Mouse (Mus musculus) liver, embryonic 13.5 days (tissue): Measurements from ENCODE around the gene Gm45062. TPM values are rescaled to one million over a fixed set of nuclear protein-coding genes. Genes with fewer than 3 reads are reported as not detected.
"Not testable (repeated sequence)": the region's sequence is repeated elsewhere in the genome, so short reads cannot be mapped to it uniquely, and the experiment has no call there.

Experiments
- ATAC-seq: fragments of 200-750 bp; cut with Nextera tagmentation; 2 replicates; pipeline ENCODE4 v1.8.0; 2017; ENCODE audit warnings: low read depth, mild to moderate bottlenecking, moderate number of reproducible peaks, moderate library complexity
- DNase-seq: peaks from one replicate; pipeline ENCODE4 v3.0.0; 2022
- H3K27ac ChIP-seq: fragments of 300-500 bp; sonication (generic); 2 replicates; pipeline ENCODE4 v1.5.1; 2015; ENCODE audit warnings: moderate library complexity, mild to moderate bottlenecking, inconsistent platforms
- H3K27me3 ChIP-seq: fragments of 300-500 bp; sonication (generic); 2 replicates; pipeline ENCODE4 v1.6.1; 2015; ENCODE audit warnings: mild to moderate bottlenecking, inconsistent platforms
- H3K36me3 ChIP-seq: fragments of 300-500 bp; sonication (generic); 2 replicates; pipeline ENCODE4 v1.6.1; 2015; ENCODE audit warnings: mild to moderate bottlenecking, inconsistent platforms
- H3K4me1 ChIP-seq: fragments of 300-500 bp; sonication (generic); replicated peaks from 2 replicates; pipeline ENCODE4 v1.6.1; 2015; ENCODE audit warnings: inconsistent platforms
- H3K4me2 ChIP-seq: fragments of 300-500 bp; sonication (generic); 2 replicates; pipeline ENCODE4 v1.6.1; 2015; ENCODE audit warnings: inconsistent platforms, mild to moderate bottlenecking, moderate library complexity
- H3K4me3 ChIP-seq: fragments of 300-500 bp; sonication (generic); replicated peaks from 2 replicates; pipeline ENCODE4 v1.5.1; 2015; ENCODE audit warnings: mild to moderate bottlenecking, inconsistent platforms
- H3K9ac ChIP-seq: fragments of 300-500 bp; sonication (generic); 2 replicates; pipeline ENCODE4 v1.6.1; 2015; ENCODE audit warnings: mild to moderate bottlenecking, inconsistent platforms
- H3K9me3 ChIP-seq: fragments of 300-500 bp; sonication (generic); replicated peaks from 2 replicates; pipeline ENCODE4 v1.6.1; 2016; ENCODE audit warnings: inconsistent platforms
- WGBS: fragments of 180-500 bp; shearing (Covaris S2); methylation state at CpG from one replicate; pipeline ENCODE4 v1.1.7; 2015; ENCODE audit not compliant: insufficient replicate concordance; 5-methylcytosine and 5-hydroxymethylcytosine counted together
- polyA plus RNA-seq: library from polyadenylated mRNA; unstranded; fragments of >200 nt; fragmentation: Nextera tagmentation; extraction: Ambion mirVana; gene quantifications from 2 replicates; pipeline ENCODE4 v1.2.1, GENCODE M21; 2015

Gene Gm45062
- polyA plus RNA-seq, 1 experiment from 2014 or later, result 1.4 TPM

GRCm38 (mm10) chr6:8319591-8319990 lies 60.3 kb downstream of the Gm45062 start:
- no peaks in the 10 kb centered on the region for H3K27me3 ChIP-seq
- DNase-seq (no peak), ATAC-seq (no peak)
- WGBS, result 76% methylated on average over 2 of the region's 2 CpGs
- H3K4me3 ChIP-seq, result no peak overlapping the region
- no peak overlapping the region for H3K9ac ChIP-seq
- H3K9me3 ChIP-seq, result no peaks in the 10 kb centered on the region
- no peak overlapping the region for H3K27ac ChIP-seq
- H3K4me2 ChIP-seq, result no peak overlapping the region
- H3K4me1 ChIP-seq, result no peaks in the 10 kb centered on the region
- no peaks in the 10 kb centered on the region for H3K36me3 ChIP-seq

GRCm38 (mm10) chr6:8331496-8331895 lies 72.2 kb downstream of the Gm45062 start:
- not testable (repeated sequence) for H3K4me2 ChIP-seq, H3K4me1 ChIP-seq, DNase-seq, ATAC-seq, H3K9ac ChIP-seq, H3K4me3 ChIP-seq, H3K36me3 ChIP-seq, H3K27ac ChIP-seq, H3K27me3 ChIP-seq, H3K9me3 ChIP-seq
- 79% methylated on average over 3 of the region's 3 CpGs for WGBS

- DNase-seq (no peak), ATAC-seq (no peak)
- Histone ChIP-seq H3K27me3 (no peaks in the 10 kb centered on the region), H3K9me3 (no peaks in the 10 kb centered on the region), H3K9ac (no peak overlapping the region), H3K36me3 (no peaks in the 10 kb centered on the region), H3K4me2 (no peak overlapping the region), H3K27ac (no peak overlapping the region), H3K4me3 (no peak overlapping the region), H3K4me1 (no peaks in the 10 kb centered on the region)
- WGBS, result 88% methylated on average over 1 of the region's 1 CpGs
Observed at GRCm38 (mm10) chr6:8333380-8333779, 74.1 kb downstream of the Gm45062 start.

- Histone ChIP-seq H3K27me3 (no peaks in the 10 kb centered on the region), H3K9ac (no peak overlapping the region), H3K4me2 (no peak overlapping the region), H3K4me3 (no peak overlapping the region), H3K27ac (no peak overlapping the region), H3K4me1 (no peaks in the 10 kb centered on the region), H3K36me3 (no peaks in the 10 kb centered on the region), H3K9me3 (no peaks in the 10 kb centered on the region)
- WGBS, result 74% methylated on average over 9 of the region's 9 CpGs
- DNase-seq (no peak), ATAC-seq (no peak)
Observed at GRCm38 (mm10) chr6:8336487-8337390, 77.5 kb downstream of the Gm45062 start.

- H3K27ac ChIP-seq, result no peak overlapping the region
- WGBS, result 74% methylated on average over 6 of the region's 6 CpGs
- no peak overlapping the region for H3K4me3 ChIP-seq
- no peaks in the 10 kb centered on the region for H3K27me3 ChIP-seq
- H3K9me3 ChIP-seq, result no peaks in the 10 kb centered on the region
- H3K9ac ChIP-seq, result no peak overlapping the region
- no peak overlapping the region for H3K4me2 ChIP-seq
- H3K36me3 ChIP-seq, result no peaks in the 10 kb centered on the region
- ATAC-seq (no peak), DNase-seq (no peak)
- peaks cover 18% of the 10 kb centered on the region for H3K4me1 ChIP-seq
Observed at GRCm38 (mm10) chr6:8339453-8339852, 80.2 kb downstream of the Gm45062 start.

GRCm38 (mm10) chr6:8343271-8343670 lies 84.0 kb downstream of the Gm45062 start:
- H3K4me3 ChIP-seq, result peak overlapping the region; percentile 1; the same call in 1 of the 2 replicates
- H3K27ac ChIP-seq, result peak overlapping the region; percentile 17
- H3K4me1 ChIP-seq, result peaks cover 45% of the 10 kb centered on the region
- H3K9me3 ChIP-seq, result no peaks in the 10 kb centered on the region
- ATAC-seq, result peak; percentile 69
- WGBS, result 29% methylated on average over 4 of the region's 4 CpGs
- peak overlapping the region; percentile 34; the same call in 1 of the 2 replicates for H3K9ac ChIP-seq
- no peaks in the 10 kb centered on the region for H3K36me3 ChIP-seq
- H3K27me3 ChIP-seq, result no peaks in the 10 kb centered on the region
- H3K4me2 ChIP-seq, result peak overlapping the region; percentile 45
- peak; percentile 34 for DNase-seq

GRCm38 (mm10) chr6:8345219-8345856 lies 86.1 kb downstream of the Gm45062 start:
- peaks cover 57% of the 10 kb centered on the region for H3K4me1 ChIP-seq
- H3K4me3 ChIP-seq, result peak overlapping the region; percentile 28; the same call in 1 of the 2 replicates
- DNase-seq, result peak; percentile 36
- no peaks in the 10 kb centered on the region for H3K36me3 ChIP-seq
- 46% methylated on average over 5 of the region's 5 CpGs for WGBS
- H3K9me3 ChIP-seq, result no peaks in the 10 kb centered on the region
- H3K4me2 ChIP-seq, result peak overlapping the region; percentile 45; the same call in 1 of the 2 replicates
- peak overlapping the region; percentile 51; the same call in 1 of the 2 replicates for H3K9ac ChIP-seq
- no peaks in the 10 kb centered on the region for H3K27me3 ChIP-seq
- H3K27ac ChIP-seq, result peak overlapping the region; percentile 78
- peak; percentile 96 for ATAC-seq

- H3K27ac ChIP-seq, result peak overlapping the region; percentile 60; the same call in 1 of the 2 replicates
- no peak overlapping the region for H3K9ac ChIP-seq
- H3K36me3 ChIP-seq, result no peaks in the 10 kb centered on the region
- H3K4me3 ChIP-seq, result no peak overlapping the region
- 73% methylated on average over 2 of the region's 2 CpGs for WGBS
- H3K9me3 ChIP-seq, result no peaks in the 10 kb centered on the region
- peaks cover 64% of the 10 kb centered on the region for H3K4me1 ChIP-seq
- H3K27me3 ChIP-seq, result no peaks in the 10 kb centered on the region
- ATAC-seq, result peak; percentile 13; the same call in 1 of the 2 replicates
- H3K4me2 ChIP-seq, result no peak overlapping the region
- no peak for DNase-seq
Observed at GRCm38 (mm10) chr6:8347154-8347553, 87.9 kb downstream of the Gm45062 start.

- Histone ChIP-seq H3K36me3 (no peaks in the 10 kb centered on the region), H3K9ac (no peak overlapping the region), H3K4me2 (no peak overlapping the region), H3K9me3 (no peaks in the 10 kb centered on the region), H3K4me3 (no peak overlapping the region), H3K4me1 (peaks cover 57% of the 10 kb centered on the region), H3K27me3 (no peaks in the 10 kb centered on the region), H3K27ac (no peak overlapping the region)
- WGBS, result 64% methylated on average over 1 of the region's 1 CpGs
- ATAC-seq (no peak), DNase-seq (no peak)
Observed at GRCm38 (mm10) chr6:8348344-8348743, 89.1 kb downstream of the Gm45062 start.

- Histone ChIP-seq H3K4me2 (peak overlapping the region; percentile 45), H3K27me3 (no peaks in the 10 kb centered on the region), H3K4me3 (peak overlapping the region; percentile 15; the same call in 1 of the 2 replicates), H3K4me1 (peaks cover 49% of the 10 kb centered on the region), H3K27ac (peak overlapping the region; percentile 55; the same call in 1 of the 2 replicates), H3K9ac (peak overlapping the region; percentile 47; the same call in 1 of the 2 replicates), H3K36me3 (no peaks in the 10 kb centered on the region), H3K9me3 (no peaks in the 10 kb centered on the region)
- 46% methylated on average over 2 of the region's 2 CpGs for WGBS
- ATAC-seq, result peak; percentile 77
- peak; percentile 30 for DNase-seq
Observed at GRCm38 (mm10) chr6:8349060-8349670, 89.9 kb downstream of the Gm45062 start.

- ATAC-seq (no peak), DNase-seq (no peak)
- Histone ChIP-seq H3K9me3 (no peaks in the 10 kb centered on the region), H3K4me1 (peaks cover 30% of the 10 kb centered on the region), H3K4me2 (no peak overlapping the region), H3K9ac (no peak overlapping the region), H3K27ac (no peak overlapping the region), H3K4me3 (no peak overlapping the region), H3K36me3 (no peaks in the 10 kb centered on the region), H3K27me3 (no peaks in the 10 kb centered on the region)
- WGBS, result 84% methylated on average over 2 of the region's 2 CpGs
Observed at GRCm38 (mm10) chr6:8351507-8351906, 92.3 kb downstream of the Gm45062 start.
